Mouse (Mus musculus) small intestine, adult 2 months (tissue): ENCODE data around the gene Olfr446. TPM values are rescaled to one million over a fixed set of nuclear protein-coding genes. Genes with fewer than 3 reads are reported as not detected.

ENCODE experiments used
- H3K27ac ChIP-seq: fragments of 200-500 bp; 2 replicates; pipeline ENCODE4 v1.5.1; 2012; ENCODE audit warnings: low read depth, low read length, control low read depth, inconsistent platforms; ENCODE audit not compliant: insufficient read depth
- H3K27me3 ChIP-seq: fragments of 200-500 bp; 2 replicates; pipeline ENCODE4 v1.6.1; 2012; ENCODE audit warnings: mild to moderate bottlenecking, moderate library complexity, low read length, inconsistent platforms; ENCODE audit not compliant: control insufficient read depth, insufficient read depth
- H3K36me3 ChIP-seq: fragments of 200-500 bp; 2 replicates; pipeline ENCODE4 v1.6.1; 2012; ENCODE audit warnings: mild to moderate bottlenecking, low read length, control low read depth, inconsistent platforms; ENCODE audit not compliant: control insufficient read depth, insufficient read depth
- H3K4me1 ChIP-seq: fragments of 200-500 bp; 2 replicates; pipeline ENCODE4 v1.6.1; 2012; ENCODE audit warnings: low read length, inconsistent platforms, mixed read lengths; ENCODE audit not compliant: control insufficient read depth, insufficient read depth, insufficient read length
- H3K4me3 ChIP-seq: fragments of 200-500 bp; 2 replicates; pipeline ENCODE4 v1.5.1; 2012; ENCODE audit warnings: low read depth, mild to moderate bottlenecking, control low read depth, inconsistent platforms, low read length, moderate library complexity
- CTCF ChIP-seq: fragments of 200-500 bp; IDR thresholded peaks from 2 replicates; pipeline ENCODE4 v1.5.1; 2012; ENCODE audit warnings: low read depth, mild to moderate bottlenecking, control low read depth, inconsistent platforms, low read length, moderate library complexity, mixed read lengths; ENCODE audit not compliant: insufficient replicate concordance, insufficient read length; ENCODE audit errors: extremely low read depth
- POLR2A ChIP-seq: fragments of 200-500 bp; IDR thresholded peaks from 2 replicates; pipeline ENCODE4 v1.6.1; 2012; ENCODE audit warnings: low read depth, mild to moderate bottlenecking, control low read depth, inconsistent platforms, low read length, moderate library complexity
- whole genome bisulfite sequencing: fragments of 180-500 bp; shearing (Covaris S2); methylation state at CpG from one replicate; pipeline ENCODE4 v1.1.7; 2018; 5-methylcytosine and 5-hydroxymethylcytosine counted together
- polyA plus RNA-seq: library from polyadenylated mRNA; depleted of rRNA; stranded (reverse); fragments of >200 nt; gene quantifications from 2 replicates; pipeline ENCODE4 v1.2.3, GENCODE M21; 2012; rRNA removed

The Olfr446 gene
- polyA plus RNA-seq = not detected in 2 replicates

DNA sequence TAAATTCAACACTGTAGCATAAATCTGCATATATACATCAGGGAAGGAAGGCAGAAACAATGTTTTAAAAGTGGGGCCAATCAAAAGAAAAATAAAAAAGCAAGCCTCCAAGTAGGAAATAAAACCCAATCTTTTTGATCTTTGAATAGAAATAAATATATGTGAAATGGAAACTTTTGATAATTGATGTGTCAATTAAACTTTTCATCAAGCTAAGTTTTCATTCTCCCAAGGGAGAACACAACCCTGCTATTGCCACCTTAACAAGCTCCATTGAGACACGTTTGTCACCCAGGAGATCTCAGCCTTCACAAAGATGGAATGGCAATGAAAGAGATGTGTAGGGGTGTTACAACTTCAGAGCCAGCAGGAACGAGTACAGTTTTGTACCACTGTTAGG is at the start of gene Olfr446:
Gene Olfr446, plus strand, starts transcription at position 301 of the 400 bp plus-strand sequence.
- Histone ChIP-seq H3K27ac (no peak within 1 kb of the TSS), H3K36me3 (no peaks in the 10 kb centered on the region), H3K4me3 (no peak within 1 kb of the TSS), H3K4me1 (no peaks in the 10 kb centered on the region), H3K27me3 (no peaks in the 10 kb centered on the region)
- no peak for TF ChIP-seq POLR2A
- TF ChIP-seq CTCF = no peak
- WGBS = 57% methylated on average over 2 of the region's 2 CpGs

- H3K36me3 ChIP-seq = no peaks in the 10 kb centered on the region
- no peak for TF ChIP-seq CTCF
- TF ChIP-seq POLR2A = no peak
- no peak overlapping the region for H3K4me3 ChIP-seq
- no peak overlapping the region for H3K27ac ChIP-seq
- no peaks in the 10 kb centered on the region; the same call in 1 of the 2 replicates for H3K27me3 ChIP-seq
- H3K4me1 ChIP-seq = no peaks in the 10 kb centered on the region
These were observed 44.9 kb upstream of the Olfr446 start for GRCm38 (mm10) chr6:42876323-42876722.

GRCm38 (mm10) chr6:42890141-42890540 is 31.0 kb upstream of the Olfr446 start, which contains the start of gene Olfr448:
Gene Olfr448, plus strand, starts transcription at chr6:42890441.
- Histone ChIP-seq H3K27ac (no peak within 1 kb of the TSS), H3K4me3 (no peak within 1 kb of the TSS), H3K27me3 (no peaks in the 10 kb centered on the region), H3K4me1 (no peaks in the 10 kb centered on the region), H3K36me3 (no peaks in the 10 kb centered on the region)
- TF ChIP-seq POLR2A = no peak
- no peak for TF ChIP-seq CTCF
- 85% methylated on average over 1 of the region's 1 CpGs for WGBS

DNA sequence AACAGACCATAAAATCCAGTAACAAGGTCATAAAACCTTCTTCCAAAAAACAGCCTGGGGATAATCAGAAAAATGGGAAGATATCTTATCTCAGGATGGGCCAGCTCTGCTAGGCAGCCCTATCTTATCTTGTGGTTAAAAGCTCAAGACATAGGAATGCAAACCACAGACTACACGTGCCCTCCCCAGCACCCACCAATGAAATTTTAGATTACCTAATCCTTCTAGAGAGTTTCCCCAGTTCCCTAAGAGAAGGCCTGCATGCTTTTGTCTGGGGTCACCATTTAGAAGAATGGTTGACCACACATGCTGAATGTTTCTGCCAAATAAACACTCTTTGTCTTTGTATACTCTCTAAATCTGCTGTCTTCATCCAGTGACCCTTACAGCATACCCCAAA is 20.8 kb upstream of the Olfr446 start:
- Histone ChIP-seq H3K4me1 (no peaks in the 10 kb centered on the region), H3K36me3 (no peaks in the 10 kb centered on the region), H3K27ac (no peak overlapping the region), H3K27me3 (no peaks in the 10 kb centered on the region), H3K4me3 (no peak overlapping the region)
- WGBS = 3% methylated on average over 1 of the region's 1 CpGs
- no peak for TF ChIP-seq POLR2A
- TF ChIP-seq CTCF = no peak

DNA sequence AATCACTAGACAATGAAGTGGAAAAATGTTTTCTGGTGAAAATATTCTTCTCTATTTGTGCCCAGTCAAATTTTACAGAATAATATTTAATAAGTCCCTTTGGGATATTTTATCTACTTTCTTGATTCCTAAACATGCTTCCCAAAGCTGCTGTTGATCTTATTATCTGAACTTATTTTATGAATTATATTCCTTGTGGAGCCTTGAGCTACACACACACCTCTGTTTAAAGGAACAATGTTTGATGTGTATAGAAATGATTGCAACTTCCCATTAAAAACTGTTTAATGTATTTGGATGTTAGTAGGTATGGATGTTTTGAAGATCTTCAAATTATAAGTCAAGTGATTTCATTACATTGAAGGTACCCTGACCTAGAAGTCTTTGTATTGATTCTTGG is 12.6 kb upstream of the Olfr446 start, which contains the start of gene Olfr447:
Gene Olfr447, plus strand, starts transcription at position 301 of the 400 bp plus-strand sequence.
- H3K4me1 ChIP-seq = no peaks in the 10 kb centered on the region
- H3K36me3 ChIP-seq = no peaks in the 10 kb centered on the region
- no peaks in the 10 kb centered on the region for H3K27me3 ChIP-seq
- no peak within 1 kb of the TSS for H3K27ac ChIP-seq
- TF ChIP-seq CTCF (no peak), POLR2A (no peak)
- H3K4me3 ChIP-seq = no peak within 1 kb of the TSS

DNA sequence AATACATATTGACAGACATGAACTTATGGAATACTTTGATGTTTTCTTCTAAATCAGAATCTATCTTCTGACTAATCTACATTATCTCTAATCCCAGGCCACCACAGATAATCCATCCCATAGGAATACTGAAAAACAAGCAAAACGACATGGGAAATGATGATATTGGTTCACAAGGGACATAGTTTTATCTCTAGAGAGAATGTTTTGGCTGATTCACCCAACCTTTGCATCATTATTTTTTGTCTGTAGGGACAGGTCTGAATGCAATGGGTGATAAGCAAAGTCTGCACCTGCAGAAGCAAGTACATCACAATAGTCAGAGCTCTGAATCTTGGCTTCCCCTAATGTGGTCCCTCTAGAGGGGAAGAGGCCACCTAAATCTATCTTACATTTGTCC is 27.6 kb downstream of the Olfr446 start, which contains the start of gene Olfr444:
Gene Olfr444, plus strand, starts transcription at position 301 of the 400 bp plus-strand sequence.
- WGBS = 67% methylated on average over 1 of the region's 1 CpGs
- Histone ChIP-seq H3K27ac (no peak within 1 kb of the TSS), H3K4me1 (no peaks in the 10 kb centered on the region), H3K27me3 (no peaks in the 10 kb centered on the region), H3K4me3 (no peak within 1 kb of the TSS), H3K36me3 (no peaks in the 10 kb centered on the region)
- no peak for TF ChIP-seq POLR2A
- no peak for TF ChIP-seq CTCF

DNA sequence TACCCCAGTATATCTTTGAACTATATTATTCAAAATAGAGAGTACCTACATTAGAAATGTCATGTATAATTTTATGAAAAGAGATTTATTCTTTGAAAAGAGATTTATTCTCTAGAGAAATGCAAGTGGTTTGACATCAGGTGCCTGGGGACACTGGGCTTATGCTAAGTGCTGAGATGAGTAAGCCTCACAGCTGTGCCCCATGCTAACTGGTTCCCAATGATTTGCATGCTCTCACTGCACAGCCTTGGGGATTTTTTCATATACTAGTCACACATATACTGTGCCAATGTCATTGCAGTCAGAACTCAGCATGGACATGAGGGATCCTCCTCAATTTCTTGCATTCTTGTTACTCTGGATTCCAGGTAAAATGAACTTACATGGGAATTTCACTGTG is 59.2 kb downstream of the Olfr446 start:
- no peak overlapping the region for H3K27ac ChIP-seq
- TF ChIP-seq CTCF (no peak), POLR2A (no peak)
- H3K36me3 ChIP-seq = no peaks in the 10 kb centered on the region
- no peak overlapping the region for H3K4me3 ChIP-seq
- H3K27me3 ChIP-seq = no peaks in the 10 kb centered on the region
- no peaks in the 10 kb centered on the region for H3K4me1 ChIP-seq

Other genes with a start within 250 kb of the Olfr446 start
- gene Tcaf1, start 211.3 kb upstream of the Olfr446 start, polyA plus RNA-seq = 2.2 and 2.9 TPM in 2 replicates
- gene Olfr453, start 182.0 kb upstream of the Olfr446 start, polyA plus RNA-seq = not detected in 2 replicates
- not detected in 2 replicates for gene Olfr38, start 165.0 kb upstream of the Olfr446 start, polyA plus RNA-seq
- gene Olfr452, start 136.3 kb upstream of the Olfr446 start, polyA plus RNA-seq = not detected in 2 replicates
- gene Olfr450, start 109.4 kb upstream of the Olfr446 start, polyA plus RNA-seq = not detected in 2 replicates
- gene Olfr449, start 87.0 kb upstream of the Olfr446 start, polyA plus RNA-seq = not detected in 2 replicates
- gene Olfr448, start 30.9 kb upstream of the Olfr446 start, polyA plus RNA-seq = not detected in 2 replicates
- gene Olfr447, start 12.5 kb upstream of the Olfr446 start, polyA plus RNA-seq = not detected in 2 replicates
- not detected in 2 replicates for gene Olfr444, start 27.7 kb downstream of the Olfr446 start, polyA plus RNA-seq
- not detected in 2 replicates for gene Olfr441, start 185.0 kb downstream of the Olfr446 start, polyA plus RNA-seq
- not detected in 2 replicates for gene Olfr237-ps1, start 225.2 kb downstream of the Olfr446 start, polyA plus RNA-seq
- gene Olfr437, start 241.9 kb downstream of the Olfr446 start, polyA plus RNA-seq = not detected in 2 replicates